Mouse (Mus musculus) cortical plate, adult 2 months (tissue): ENCODE data around the gene Arhgap24.

Experiments used
- CTCF ChIP-seq: fragments of 200-500 bp; IDR thresholded peaks from 2 replicates; pipeline ENCODE4 v1.5.1; 2011; ENCODE audit warnings: mild to moderate bottlenecking, control low read depth, low read length; ENCODE audit not compliant: insufficient read depth; ENCODE audit errors: extremely low read depth
- POLR2A ChIP-seq: fragments of 200-500 bp; IDR thresholded peaks from 2 replicates; pipeline ENCODE4 v1.6.1; 2011; ENCODE audit warnings: mild to moderate bottlenecking, low read length, control low read depth; ENCODE audit not compliant: insufficient read depth; ENCODE audit errors: extremely low read depth

- TF ChIP-seq CTCF = no peak
- no peak for TF ChIP-seq POLR2A
Observed at GRCm38 (mm10) chr5:102851761-102852160, 370.6 kb downstream of the Arhgap24 start.
